Mouse (Mus musculus): Measurements from ENCODE around the gene Grk5.

DNA sequence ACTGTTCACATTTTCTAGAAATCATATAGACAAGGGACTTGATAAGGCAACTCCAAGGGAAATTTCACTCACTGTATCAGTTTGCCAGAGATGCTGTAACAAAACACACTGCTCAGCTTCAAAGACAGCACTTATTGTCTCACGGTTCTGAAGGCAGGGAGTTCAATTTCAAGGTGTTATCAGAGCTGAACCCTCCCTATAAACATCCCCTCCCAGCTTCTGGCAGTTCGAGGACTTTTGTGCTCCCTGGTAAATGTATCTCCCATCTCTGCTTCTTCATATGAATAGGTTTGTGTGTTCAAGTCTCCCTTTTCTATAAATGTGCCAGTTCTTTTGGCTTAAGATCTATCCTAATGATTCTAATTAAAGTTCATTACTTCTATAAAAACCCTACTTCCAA is 105.3 kb downstream of the Grk5 start:
- TF ChIP-seq CTCF (IDR thresholded peaks at IDR 0.05; ENCODE audit: low read depth) (no peak), EP300 (IDR thresholded peaks at IDR 0.05; ENCODE audit: low read depth) (no peak)
